Mouse (Mus musculus) liver, embryonic 11.5 days (tissue): ENCODE measurements around the gene Cyp2b10. TPM values are rescaled to one million over a fixed set of nuclear protein-coding genes. Genes with fewer than 3 reads are reported as not detected.

Experiments used
- ATAC-seq: fragments of 200-750 bp; cut with Nextera tagmentation; replicated peaks from 2 replicates; pipeline ENCODE4 v1.8.0; 2017; ENCODE audit warnings: moderate number of reproducible peaks, mild to moderate bottlenecking, moderate TSS enrichment, moderate library complexity; ENCODE audit not compliant: low FRiP score
- DNase-seq: peaks from one replicate; pipeline ENCODE4 v3.0.0-alpha.2; 2017; ENCODE audit warnings: low spot score
- H3K27ac ChIP-seq: fragments of 300-500 bp; sonication (generic); 2 replicates; pipeline ENCODE4 v1.5.1; 2014; ENCODE audit warnings: mild to moderate bottlenecking, low read depth, low read length, control low read depth
- H3K27me3 ChIP-seq: fragments of 300-500 bp; sonication (generic); replicated peaks from 2 replicates; pipeline ENCODE4 v1.6.1; 2014; ENCODE audit warnings: low read length, mixed read lengths; ENCODE audit not compliant: control insufficient read depth, insufficient read depth
- H3K36me3 ChIP-seq: fragments of 300-500 bp; sonication (generic); 2 replicates; pipeline ENCODE4 v1.6.1; 2014; ENCODE audit warnings: mild to moderate bottlenecking, low read length, moderate library complexity, mixed read lengths; ENCODE audit not compliant: control insufficient read depth, insufficient read depth
- H3K4me1 ChIP-seq: fragments of 300-500 bp; sonication (generic); replicated peaks from 2 replicates; pipeline ENCODE4 v1.6.1; 2014; ENCODE audit warnings: low read length, mixed read lengths; ENCODE audit not compliant: control insufficient read depth, insufficient read depth
- H3K4me2 ChIP-seq: fragments of 300-500 bp; sonication (generic); 2 replicates; pipeline ENCODE4 v1.6.1; 2014; ENCODE audit warnings: mild to moderate bottlenecking, control low read depth, moderate library complexity
- H3K4me3 ChIP-seq: fragments of 300-500 bp; sonication (generic); 2 replicates; pipeline ENCODE4 v1.5.1; 2014; ENCODE audit warnings: low read depth, low read length, control low read depth
- H3K9ac ChIP-seq: fragments of 300-500 bp; sonication (generic); 2 replicates; pipeline ENCODE4 v1.6.1; 2014; ENCODE audit warnings: low read depth, low read length, control low read depth
- H3K9me3 ChIP-seq: fragments of 300-500 bp; sonication (generic); 2 replicates; pipeline ENCODE4 v1.6.1; 2016; ENCODE audit warnings: low read length, inconsistent platforms, mixed read lengths; ENCODE audit not compliant: control insufficient read depth
- WGBS: fragments of 180-500 bp; shearing (Covaris S2); extraction: QIAGEN DNeasy Blood & Tissue Kit; methylation state at CpG from one replicate; pipeline ENCODE4 v1.1.7; 2014; 5-methylcytosine and 5-hydroxymethylcytosine counted together
- polyA plus RNA-seq: library from polyadenylated mRNA; unstranded; fragments of >200 nt; fragmentation: Nextera tagmentation; extraction: Ambion mirVana; gene quantifications from 2 replicates; pipeline ENCODE4 v1.2.1, GENCODE M21; 2014

Cyp2b10 gene
- polyA plus RNA-seq, 1 experiment from 2014 or later = not detected

- ATAC-seq = no peak
- DNase-seq = no peak
- Histone ChIP-seq H3K9ac (no peak overlapping the region), H3K36me3 (no peaks in the 10 kb centered on the region), H3K4me2 (no peak overlapping the region), H3K9me3 (peaks cover 3% of the 10 kb centered on the region; the same call in 1 of the 2 replicates), H3K4me3 (no peak overlapping the region), H3K4me1 (no peaks in the 10 kb centered on the region), H3K27ac (no peak overlapping the region), H3K27me3 (no peaks in the 10 kb centered on the region)
- 56% methylated on average over 1 of the region's 1 CpGs for WGBS
Measured at GRCm38 (mm10) chr7:25945274-25945673, 47.9 kb downstream of the Cyp2b10 start.

Other genes with a start within 250 kb of the Cyp2b10 start
- 34.2 and 35.5 TPM in 2 replicates for gene Bckdha, start 238.6 kb upstream of the Cyp2b10 start, polyA plus RNA-seq
- 125 and 139 TPM in 2 replicates for gene Exosc5, start 238.5 kb upstream of the Cyp2b10 start, polyA plus RNA-seq
- gene Tmem91, start 222.5 kb upstream of the Cyp2b10 start, polyA plus RNA-seq = 2.5 and 3.3 TPM in 2 replicates
- gene B9d2, start 216.8 kb upstream of the Cyp2b10 start, polyA plus RNA-seq = 38.2 and 40.9 TPM in 2 replicates
- 14.4 and 16.4 TPM in 2 replicates for gene Tgfb1, start 210.6 kb upstream of the Cyp2b10 start, polyA plus RNA-seq
- gene Ccdc97, start 178.5 kb upstream of the Cyp2b10 start, polyA plus RNA-seq = 33.2 and 33.9 TPM in 2 replicates
- gene Hnrnpul1, start 142.9 kb upstream of the Cyp2b10 start, polyA plus RNA-seq = 67.2 and 68.6 TPM in 2 replicates
- gene Axl, start 108.9 kb upstream of the Cyp2b10 start, polyA plus RNA-seq = 34.2 and 35.4 TPM in 2 replicates
- 1.4 and 2.6 TPM in 2 replicates for gene Cyp2s1, start 80.7 kb upstream of the Cyp2b10 start, polyA plus RNA-seq
- gene Cyp2b13, start 163.9 kb downstream of the Cyp2b10 start, polyA plus RNA-seq = not detected in 2 replicates